Mouse (Mus musculus) CD4-positive, CD25-positive, alpha-beta regulatory T cell, adult 2 months (primary cell): ENCODE measurements at regions not wholly inside any gene's neighbourhood (a gene's known extent, or its start where the extent isn't known, plus 50 kb on each side); places are given as distances from the start of the nearest gene placed in this dataset.
A peak's percentile ranks its signal among the peaks of the same experiment; 100 is the strongest.

Experiments
- DNase-seq: peaks from one replicate; pipeline ENCODE4 v3.0.0-alpha.2; 2012; ENCODE audit warnings: low read depth, low spot score

DNA sequence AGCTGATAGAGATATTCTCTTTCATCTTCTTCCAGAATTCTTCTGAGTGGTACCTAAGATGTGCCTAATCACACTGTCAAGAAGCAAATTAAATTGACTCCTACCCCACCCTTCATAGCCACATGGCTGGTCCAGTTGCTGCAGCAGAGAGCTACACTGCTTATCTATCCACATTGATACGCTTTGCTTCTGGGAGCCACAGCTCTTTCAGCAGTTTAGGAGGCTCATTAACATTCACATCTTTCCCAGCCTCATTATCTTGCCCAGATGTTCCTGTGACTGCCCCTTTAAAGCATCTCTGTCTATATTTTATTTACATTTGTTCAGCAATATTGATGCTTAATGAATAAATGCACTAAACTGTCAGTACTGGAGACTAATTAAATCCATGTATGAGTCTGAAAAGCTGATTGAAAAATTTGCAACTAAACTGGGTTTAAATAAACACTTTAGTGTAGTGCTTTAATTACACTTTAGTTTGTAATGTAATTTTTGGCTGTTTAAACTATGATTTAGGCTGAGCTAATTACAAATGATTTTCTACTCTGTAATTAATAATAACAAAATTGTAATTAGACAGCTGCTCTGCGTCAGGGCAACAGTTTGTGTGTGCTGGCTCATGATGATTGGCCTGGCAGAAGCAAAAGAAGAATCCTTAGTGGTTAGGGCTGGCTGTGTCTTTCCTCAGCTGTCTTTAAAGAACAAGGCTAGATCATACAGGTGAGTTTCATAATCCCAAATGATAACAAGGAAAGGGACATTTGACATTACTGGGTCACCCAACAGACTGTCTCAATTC lies 632.5 kb upstream of the Tle4 start:
- no peak for DNase-seq

DNA sequence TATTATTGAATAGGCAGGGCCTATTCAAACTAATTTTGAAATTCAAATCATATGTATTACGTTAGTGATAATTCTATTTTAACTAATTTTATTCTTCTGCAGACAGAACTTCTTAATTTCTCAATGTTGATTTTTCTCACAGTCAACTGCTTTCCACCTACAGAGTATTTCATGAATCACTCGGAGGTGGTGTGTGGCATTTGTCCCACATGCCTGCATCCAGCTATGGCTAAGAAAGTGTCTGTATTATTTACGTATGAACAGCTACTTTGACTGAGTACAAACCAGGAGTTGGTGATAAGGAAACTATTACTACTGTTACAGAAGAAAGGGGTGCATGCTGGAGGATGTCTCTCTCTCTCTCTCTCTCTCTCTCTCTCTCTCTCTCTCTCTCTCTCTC lies 619.5 kb upstream of the Tle4 start:
- no peak for DNase-seq

DNA sequence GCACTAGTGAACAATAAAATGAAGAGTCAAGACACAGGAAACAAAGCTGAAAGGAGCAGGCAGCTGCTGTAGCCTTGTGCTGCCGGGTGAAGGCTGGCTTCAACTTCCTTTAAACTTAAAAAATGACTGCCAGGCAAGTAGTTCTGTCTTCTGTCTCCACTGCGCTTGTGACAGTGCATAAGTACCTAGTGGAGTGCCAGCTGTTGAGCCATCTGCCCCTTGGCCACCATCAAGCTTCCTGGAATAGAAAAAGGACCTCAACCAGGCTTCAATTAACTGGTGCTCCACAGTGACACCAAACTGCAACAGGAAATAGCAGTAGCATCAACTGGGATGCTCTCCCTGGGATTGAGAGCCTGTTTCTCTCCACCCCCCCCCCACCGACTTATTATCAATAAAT lies 616.8 kb upstream of the Tle4 start:
- DNase-seq: no peak

DNA sequence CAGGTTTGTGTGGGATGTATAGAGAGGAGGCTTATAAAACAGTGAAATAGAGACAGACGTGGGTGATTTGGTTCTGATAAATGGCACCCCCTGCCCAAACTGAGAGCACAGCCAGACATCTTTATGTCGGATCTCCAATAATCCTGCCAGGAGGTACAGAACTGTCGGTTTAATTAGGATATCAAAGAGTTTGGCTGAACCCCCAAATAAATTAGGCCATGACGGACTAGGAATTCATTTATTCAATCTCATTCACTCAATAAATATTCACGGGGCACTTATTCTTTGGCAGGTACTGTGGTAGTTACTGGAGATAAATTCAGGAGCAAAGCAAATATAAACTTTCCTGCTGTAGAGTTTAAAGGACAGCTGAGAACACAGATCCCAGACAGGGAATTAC lies 615.0 kb upstream of the Tle4 start:
- DNase-seq: no peak

DNA sequence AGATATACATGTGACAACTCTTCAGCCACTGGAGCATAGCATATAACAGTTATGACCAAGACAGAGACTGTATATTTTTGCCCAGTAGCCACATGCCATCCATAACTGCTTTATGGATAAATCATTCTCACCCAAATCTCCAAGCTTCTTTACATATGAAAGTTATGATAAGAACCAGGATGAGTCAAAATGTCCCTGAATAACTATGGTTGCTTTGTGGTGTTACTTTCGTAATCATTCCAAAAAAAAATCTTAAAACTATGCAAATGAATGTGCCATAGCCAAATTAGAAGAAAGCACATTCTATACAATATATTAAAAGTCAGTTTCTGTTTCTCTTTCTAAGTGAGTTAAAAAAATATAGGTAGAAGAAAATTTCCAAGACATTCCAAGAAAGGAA lies 605.2 kb upstream of the Tle4 start:
- DNase-seq: no peak

DNA sequence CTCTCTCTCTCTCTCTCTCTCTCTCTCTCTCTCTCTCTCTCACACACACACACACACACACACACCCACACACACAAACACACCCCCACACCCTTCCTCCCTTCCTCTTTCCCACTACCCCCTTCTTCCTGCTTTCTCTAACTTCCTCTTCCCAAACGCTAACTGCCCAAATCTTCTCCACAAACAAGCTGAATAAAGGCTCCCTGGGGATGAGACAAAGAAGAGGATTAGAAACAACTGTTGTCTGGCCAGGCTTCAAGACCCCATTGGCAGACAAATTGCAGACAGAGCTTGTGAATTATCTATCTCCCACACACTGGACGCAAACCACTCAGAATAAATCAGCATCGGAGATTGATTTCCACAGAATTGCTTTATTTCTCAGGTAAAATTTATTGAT lies 603.4 kb upstream of the Tle4 start:
- no peak for DNase-seq

DNA sequence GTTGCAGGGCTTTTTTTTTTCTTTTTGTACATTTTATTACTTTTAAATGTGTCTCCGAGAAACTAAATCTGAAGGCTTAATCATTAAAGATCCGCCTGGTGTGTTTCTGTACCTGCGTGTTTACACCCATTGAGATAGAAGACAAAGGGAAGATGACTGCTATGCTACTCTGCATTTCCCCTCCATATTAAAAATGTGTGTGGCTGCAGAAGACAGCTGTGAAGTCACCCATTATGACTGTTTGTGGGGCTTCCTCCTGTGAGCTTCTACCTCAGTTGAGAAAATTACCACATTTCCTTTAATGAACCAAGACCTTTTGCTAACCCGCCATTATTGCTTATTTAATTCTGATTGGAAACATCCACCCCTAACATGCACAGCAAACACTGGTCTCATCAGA lies 602.9 kb upstream of the Tle4 start:
- no peak for DNase-seq

DNA sequence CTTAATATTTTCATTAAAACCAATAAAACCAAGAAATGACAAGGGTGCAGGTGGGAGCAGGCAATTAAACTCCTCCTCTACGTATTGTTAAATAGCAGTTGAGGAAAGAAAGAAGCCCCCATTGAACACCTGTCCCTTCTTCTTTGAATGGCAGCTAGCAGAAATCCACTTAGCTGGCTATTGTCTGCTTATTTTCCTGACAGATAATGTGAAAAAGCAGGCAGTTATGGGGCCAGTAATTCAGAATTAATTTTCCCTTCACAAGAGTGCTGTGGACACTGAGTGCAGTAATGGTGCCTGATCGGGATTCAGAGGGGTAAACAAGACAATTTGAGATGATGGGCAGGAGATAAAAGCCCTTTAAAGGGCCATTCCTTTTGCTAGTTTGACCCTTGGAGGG lies 602.5 kb upstream of the Tle4 start:
- DNase-seq: no peak

DNA sequence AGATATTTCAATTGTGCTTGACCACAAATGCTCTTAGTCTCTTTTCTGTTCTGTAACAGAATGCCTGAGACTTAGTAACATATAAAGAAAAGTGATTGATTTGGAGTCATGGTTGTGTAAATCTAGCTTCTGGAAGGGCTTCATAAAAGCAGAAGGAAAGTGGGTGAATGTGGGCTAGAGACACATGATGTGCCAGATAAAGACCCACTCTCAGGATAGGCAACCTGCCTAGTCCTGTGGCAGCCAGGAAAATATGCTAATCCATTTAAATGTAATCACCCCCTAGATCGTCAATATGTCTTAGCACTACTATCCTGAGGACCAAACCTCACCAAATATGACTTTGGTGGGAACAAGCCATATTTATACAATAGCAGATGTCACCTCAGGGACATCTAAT lies 601.8 kb upstream of the Tle4 start:
- DNase-seq: no peak

DNA sequence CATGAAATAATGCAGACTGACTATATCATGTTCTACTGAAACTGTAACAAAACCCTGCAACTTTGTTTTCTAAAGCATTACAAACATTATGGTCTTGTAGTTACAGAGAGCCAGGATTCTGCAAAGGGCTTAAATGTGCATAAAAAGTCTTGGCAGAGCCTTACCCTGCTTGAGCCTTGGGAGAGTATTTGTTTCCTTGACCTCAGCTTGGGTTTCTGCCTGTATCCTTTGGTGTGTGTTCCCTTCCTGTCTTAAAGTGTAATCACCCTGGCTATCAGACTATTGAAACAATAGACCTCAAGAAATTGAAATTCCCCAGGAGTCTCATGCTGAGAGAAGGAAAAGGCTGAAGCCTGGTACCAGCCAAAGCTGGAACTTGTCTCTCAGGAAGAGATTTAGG lies 577.4 kb upstream of the Tle4 start:
- DNase-seq: no peak

DNA sequence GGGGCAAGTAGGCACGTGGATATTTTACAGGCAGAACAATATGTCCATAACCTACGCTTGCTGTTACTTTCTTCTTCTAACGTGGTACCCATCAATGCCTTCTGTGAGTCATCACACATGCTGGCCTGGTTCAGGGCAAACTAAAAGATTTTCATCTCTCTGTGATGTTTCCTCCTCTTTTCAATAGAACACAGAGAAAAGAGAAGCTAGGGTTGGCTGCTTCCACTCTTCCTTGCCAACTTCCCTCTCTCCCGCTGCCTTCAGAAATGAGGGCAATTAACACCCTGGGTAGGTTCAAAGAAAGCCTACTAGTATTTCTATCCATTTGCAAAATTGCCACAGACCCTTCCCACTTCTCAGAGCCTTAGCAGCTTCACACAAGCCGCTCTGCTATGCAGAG lies 575.5 kb upstream of the Tle4 start:
- DNase-seq: no peak

DNA sequence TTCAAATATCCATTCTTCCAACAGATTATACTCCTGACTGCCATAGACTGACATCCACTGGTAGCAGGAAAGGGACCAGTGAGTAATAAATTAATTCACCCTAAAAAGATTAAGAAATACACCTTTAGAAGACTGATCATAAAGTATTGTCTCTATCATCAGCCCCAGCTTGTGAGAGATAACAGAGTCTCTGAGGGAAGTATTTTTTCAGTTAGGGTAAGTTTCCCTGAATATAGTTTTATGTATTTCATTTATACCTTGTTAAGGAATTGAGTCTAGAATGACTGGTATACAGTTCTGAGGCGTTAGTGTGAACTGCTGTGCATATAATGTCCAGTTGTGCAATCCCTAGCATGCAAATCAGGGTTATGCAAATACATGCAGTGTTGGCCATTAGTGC lies 569.3 kb upstream of the Tle4 start:
- no peak for DNase-seq

DNA sequence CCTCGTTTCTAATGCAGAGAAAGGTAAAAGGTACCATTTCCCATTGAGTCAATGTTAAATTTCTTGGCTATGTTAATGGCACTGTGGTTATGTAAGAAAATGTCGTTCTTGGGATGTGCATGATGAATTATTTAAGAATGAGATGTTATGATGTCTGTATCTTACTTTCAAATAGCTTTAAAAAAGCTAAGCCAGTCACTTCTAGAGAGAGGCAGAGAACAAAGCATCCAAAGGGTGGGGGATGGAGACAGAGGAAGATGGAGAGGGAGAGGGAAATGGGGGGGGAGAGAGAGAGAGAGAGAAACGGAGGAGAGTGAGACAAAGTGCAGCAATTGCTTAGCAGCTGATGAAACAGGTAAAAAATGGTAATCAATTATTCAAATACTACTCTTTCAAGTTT lies 562.8 kb upstream of the Tle4 start:
- no peak for DNase-seq

DNA sequence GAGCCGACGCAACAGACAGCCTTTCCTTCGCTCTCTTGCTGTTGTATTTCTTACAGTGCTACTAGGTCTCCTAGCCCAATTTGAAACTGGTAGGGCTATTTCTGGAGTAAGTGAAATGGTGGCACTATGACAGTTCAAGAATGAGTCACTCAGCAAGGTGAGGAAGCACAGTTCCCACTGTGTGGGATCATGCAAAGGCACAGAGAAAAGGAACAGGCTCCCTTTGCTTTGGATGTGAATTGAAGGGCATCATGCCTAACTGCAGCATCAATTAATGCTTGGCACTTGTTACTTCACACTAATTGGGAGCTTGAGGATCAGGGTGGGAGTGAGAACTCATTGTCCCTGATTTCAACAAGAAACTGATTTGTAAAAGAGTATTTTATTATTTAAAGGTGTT lies 560.8 kb upstream of the Tle4 start:
- no peak for DNase-seq

DNA sequence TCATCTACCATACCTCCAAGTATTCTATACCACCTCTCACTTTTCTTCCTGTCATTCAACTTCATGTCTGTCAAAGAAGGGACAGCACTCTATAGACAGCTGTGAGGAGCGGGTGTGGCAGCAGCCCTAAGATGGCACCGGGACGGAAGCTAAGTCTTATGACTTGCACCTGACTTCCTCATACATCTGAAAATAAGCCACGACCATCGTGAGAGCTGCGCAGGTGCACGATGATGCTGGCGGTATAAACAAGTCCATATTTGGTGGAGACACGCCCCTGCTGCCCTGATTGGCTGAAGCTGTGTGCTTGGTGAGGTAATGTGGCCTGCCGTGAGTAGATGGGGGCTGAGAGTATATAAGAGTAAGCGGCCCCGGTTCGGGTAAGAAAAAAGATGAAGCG lies 560.3 kb upstream of the Tle4 start:
- no peak for DNase-seq

DNA sequence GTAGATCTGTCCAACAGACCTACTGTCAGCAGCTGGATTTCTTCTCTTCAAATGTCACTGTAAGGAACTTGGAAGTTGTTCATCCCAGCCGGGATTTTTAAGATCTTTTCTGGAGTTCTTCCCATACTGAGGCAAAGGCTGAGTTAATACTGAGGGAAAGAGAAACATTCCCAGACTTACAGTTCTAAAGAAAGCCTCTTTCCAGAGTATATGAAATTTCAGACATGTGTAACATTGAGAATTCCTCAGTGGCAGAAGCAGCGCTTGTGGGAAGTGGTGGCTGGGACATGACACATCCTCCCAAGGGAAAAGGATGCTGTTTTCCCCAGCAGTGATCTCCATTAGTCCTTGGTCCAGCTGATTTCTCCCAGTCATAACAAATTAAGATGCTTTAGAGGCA lies 556.8 kb upstream of the Tle4 start:
- DNase-seq: no peak

DNA sequence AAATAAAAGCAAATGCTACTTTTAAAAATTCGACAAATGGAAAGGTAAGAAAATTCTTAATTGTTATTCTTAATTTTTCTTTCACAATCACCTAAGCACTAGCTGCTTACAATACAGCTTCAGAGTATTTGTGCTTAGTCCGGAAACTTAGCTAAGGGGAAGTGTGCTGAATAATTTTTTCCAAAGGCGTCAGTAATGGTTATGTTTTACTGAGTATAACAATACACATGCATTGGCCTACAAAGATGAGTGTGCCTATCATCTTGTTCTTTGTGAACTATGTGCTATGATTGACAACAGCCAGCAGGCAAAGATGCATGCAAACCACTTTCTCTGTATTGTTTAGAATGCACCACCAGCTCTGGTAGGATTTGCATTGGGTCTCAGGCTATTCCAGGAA lies 548.5 kb upstream of the Tle4 start:
- DNase-seq: peak; percentile 0

DNA sequence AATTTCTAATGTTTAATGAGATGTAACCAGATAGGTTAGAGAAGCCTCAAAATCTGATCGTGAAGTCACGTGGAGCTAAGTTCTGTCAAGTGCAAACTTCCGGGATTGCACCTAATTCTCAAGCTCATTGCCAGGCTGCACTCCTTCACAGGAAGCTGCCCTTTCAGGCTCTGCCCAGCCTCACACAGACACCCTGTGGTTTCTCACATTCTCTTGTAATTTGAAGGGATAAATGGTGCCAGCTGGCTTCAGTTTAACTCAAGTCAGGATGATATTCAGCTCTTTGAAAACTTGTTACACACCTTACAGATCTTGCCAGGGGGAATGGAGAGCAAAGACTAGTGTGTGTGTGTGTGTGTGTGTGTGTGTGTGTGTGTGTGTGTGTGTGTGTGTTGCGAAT lies 529.3 kb upstream of the Tle4 start:
- DNase-seq: no peak

DNA sequence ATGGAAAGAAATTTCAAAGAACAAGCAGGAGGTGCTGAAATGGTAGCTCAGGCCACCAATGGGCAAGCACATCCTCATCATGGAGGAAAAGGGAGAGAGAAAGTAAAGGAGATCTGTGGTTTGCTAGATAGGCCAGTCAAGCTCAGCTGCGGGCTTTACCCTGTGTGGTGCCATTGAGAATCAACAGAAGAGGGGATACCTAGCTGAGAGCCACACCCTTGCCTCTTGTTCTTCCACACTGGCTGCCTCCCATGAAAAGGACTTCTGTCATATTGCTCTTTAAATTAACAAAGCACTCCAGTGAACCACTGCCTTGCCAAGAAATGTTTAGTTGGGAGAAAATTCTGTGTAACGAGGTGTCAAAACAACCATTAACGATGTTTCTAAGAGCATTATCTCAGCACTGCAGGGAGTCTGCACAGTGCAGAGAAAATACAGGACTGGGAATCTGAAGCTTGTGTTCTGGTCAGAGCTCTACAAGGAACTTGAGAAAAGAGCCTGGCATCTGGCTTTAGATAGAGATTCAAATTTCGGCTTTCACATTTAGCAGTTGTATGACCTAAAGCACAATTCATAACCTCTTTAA lies 510.7 kb upstream of the Tle4 start:
- DNase-seq: no peak

DNA sequence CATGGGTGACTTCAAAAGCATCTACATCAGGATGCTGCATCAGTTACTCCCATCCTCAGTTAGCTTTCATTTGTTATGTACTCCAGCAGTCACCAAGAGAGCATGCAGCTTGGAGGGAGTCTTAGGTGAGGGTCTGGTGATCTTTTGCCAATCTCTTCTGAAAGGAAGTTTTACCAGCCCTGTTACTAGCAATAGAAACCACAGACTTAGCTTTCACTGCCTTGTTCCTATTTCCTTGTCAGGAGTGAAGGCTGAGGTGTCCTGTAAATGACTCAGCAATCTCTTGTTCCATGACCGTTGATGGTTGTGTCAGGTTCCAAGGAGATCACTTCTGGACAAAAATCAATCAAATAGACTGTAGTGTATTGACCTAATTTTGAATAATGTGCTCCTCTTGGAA lies 497.2 kb upstream of the Tle4 start:
- no peak for DNase-seq

DNA sequence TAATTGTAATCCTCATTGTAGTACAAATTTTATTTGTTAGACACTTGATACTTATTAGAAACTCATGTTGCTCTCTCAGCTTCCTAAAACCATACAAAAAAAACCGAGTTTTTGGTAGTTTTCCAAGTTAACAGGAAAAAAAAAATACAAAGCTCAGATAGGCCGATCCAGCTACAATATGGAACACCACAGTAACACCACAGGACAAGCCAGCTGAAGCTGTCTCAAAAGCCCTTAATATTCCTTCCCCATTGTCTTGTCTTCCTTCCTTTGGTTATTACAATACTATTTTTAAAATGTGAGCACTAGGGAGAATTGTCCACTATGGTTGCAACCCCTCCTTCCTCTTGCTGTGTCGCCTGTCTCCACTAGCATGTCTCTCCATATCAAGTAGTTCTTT lies 495.7 kb upstream of the Tle4 start:
- DNase-seq: no peak

DNA sequence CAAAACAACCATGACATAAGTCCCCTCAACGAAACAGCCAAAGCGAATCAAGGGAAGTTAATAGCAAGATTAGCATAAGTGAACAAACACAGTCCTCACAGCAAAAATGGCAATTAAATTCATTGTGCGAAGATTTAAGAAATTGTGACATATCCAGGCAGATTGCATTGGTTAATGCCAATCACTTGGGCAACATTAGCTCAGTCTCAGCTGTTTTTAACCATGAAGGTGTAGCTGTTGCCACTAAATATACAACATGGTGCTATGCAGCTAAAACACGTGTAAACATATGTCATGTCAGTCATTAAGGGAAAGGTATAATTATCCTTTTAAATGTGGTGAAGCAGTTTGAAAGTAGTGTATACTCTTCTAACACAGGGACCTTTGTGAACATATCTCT lies 482.8 kb upstream of the Tle4 start:
- no peak for DNase-seq

DNA sequence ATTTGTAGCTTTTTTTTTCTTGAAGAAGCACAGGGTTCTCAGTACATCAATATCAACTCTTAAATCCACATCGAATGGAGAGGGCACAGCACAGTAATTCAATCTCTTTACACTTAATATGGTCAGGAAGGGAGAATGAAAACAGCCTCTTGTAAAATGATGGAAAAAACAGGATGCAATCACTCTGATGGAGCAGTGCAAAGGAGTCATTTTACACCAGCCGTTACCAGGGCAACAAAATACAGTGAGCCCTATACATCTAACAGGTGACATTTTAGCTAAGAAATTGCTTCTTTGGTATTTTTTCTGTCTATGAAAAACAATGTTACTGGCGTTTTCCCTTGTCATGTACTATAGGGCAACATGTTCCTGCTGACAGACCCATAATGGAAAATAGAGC lies 459.9 kb upstream of the Tle4 start:
- DNase-seq: no peak

DNA sequence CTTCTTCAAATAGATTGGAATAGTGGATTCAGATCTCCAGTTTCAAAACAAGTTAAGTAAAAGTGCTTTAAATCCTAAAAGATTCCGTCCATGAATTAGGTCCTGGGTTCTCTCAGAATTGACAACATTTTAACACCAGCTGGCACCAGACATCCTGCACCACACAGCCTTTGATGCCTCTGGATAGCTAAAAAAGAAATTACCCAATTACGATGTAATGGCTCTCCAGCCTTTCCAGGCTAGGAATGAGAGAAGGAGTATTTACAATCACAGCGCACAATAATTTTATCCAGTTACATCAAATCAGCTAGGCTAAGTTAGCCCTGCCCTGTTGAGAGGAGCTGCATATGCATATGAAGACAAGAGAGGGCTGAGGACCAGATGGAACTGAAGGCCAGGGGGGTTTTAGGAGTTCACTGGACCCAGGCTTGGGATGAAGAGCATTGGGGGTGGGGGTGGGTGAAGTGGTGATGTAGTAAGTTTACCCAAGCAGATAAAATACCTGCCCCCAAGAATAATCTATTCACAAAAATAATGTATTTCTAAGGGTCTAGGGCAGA lies 455.8 kb upstream of the Tle4 start:
- DNase-seq: no peak
